Mouse (Mus musculus) spleen, adult 10 weeks (tissue): ENCODE measurements around the gene Eqtn. TPM values are rescaled to one million over a fixed set of nuclear protein-coding genes. Genes with fewer than 3 reads are reported as not detected.

Experiments
- polyA plus RNA-seq: library from polyadenylated mRNA; stranded (reverse); fragments of 350-450 nt; fragmentation: Illumina TruSeq; extraction: RNeasy Lipid Tissue Mini Kit (QIAGEN cat#74804); gene quantifications from one replicate; pipeline ENCODE4 v1.2.3, GENCODE M21; 2015; ENCODE audit warnings: low replicate concordance; ENCODE audit not compliant: insufficient read depth

Eqtn gene
- 1.2 TPM for polyA plus RNA-seq

DNA sequence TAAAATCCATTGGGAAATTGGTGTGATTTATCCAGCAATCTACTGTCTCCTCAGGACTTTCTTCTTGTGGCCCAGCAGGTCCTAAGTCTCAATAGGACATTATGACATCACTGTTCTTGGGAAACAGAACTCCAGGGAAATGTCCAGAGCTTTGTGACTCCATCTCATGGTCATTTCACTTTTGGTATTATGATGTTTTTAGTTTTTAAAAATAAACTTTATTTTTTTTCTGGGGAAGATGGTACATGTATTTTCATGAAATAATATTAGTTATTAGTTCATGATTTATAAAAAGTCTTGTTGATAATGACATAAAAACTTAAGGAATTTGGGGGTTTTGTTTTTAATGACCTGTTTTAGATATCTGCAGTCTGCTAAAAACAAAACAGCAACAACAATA lies at the start of gene Eqtn:
TSS of gene Eqtn (minus strand) at position 101 of the 400 bp plus-strand sequence.

Other genes with a start within 250 kb of the Eqtn start
- gene Tek, start 189.6 kb downstream of the Eqtn start, polyA plus RNA-seq, result 10.4 TPM
- 44.2 TPM for gene Mysm1, start 50.3 kb upstream of the Eqtn start, polyA plus RNA-seq
- 7.4 TPM for gene Jun, start 123.4 kb upstream of the Eqtn start, polyA plus RNA-seq